Mouse (Mus musculus) CD8-positive naive resting alpha-beta T cell, adult 2 months (primary cell): ENCODE measurements around the gene Elmo1.

Source experiments
- DNase-seq, 2 experiments: peaks; one replicate each; pipeline ENCODE4 v3.0.0; 2022; ENCODE audit warnings: low read depth in 2 of 2, low spot score in 2 of 2

Gene Elmo1

DNA sequence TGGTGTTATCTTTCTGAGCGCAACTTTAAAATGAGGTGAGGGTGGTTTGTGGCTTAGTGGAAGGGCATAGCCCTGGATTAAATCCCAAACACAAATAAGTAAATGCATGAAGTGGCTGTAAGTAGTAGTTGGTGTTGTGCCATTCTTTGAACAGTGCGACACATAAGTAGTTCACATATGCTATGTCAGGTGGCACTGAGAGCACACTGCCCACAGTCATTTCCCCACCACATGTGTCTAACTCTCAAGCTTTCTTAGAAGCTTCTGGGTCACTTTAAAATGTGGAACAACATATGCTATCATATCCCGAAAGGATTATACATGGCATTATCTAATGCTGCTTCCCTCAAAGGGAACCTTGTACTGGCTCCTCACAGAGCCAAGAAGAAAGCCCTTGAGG, 424.3 kb downstream of the Elmo1 start:
- no peak for DNase-seq

DNA sequence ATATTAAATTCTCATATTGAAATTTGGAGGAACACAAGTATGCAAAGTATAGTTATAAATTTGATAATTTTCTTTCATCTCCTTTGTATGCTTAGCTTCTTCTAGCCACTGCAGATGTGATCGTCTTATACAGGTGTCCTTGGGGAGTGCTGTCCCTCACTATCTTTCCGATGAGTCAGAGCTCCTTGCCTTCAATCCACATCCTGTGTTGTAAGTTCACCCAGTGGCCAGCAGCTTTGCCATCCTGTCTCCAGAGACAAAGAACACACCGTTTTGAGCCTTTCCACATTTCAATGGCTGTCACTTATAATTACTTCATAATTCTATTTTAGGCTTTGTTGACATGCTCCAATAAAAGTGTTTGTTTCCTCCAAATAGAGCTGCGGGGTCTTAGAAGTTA, 425.7 kb downstream of the Elmo1 start:
- DNase-seq: no peak

DNA sequence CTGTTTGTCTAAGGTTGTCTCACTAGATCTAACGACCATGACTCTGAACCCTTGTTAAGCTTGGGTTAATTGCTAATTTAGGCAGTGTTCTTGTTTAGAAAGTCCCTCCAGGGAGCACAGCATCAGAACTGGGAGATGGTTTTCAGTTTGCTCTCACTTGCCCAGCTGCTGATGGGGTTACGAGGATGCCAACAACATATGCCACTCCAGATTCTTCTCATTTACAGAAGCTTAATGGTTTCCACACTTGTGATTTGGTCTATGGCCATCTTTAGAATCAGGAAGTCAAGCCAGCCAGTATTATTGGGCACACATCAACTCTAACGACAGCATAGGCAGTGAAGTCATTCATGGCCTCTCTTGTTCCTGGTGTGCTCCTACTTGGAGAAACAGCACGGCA, 427.3 kb downstream of the Elmo1 start:
- DNase-seq: no peak

DNA sequence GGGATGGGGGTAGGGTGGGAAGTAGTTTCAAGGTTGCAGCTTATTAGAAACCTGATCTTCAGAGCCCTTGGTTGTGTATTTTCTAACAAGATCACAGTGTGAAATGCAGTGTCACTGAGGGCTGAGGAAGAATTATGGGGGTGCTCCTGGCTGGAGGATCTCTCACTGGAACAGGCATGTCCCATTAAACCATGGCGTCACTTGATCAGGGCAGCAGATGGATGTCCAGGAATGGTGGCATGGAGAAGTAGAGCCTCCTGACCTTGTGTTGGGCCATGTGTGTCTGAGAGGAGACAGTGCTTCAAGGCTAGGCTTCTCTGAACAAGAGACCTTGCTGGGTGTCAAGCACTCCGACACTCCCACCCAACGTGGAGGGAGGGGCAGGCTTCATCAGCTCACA, 431.1 kb downstream of the Elmo1 start:
- no peak for DNase-seq

DNA sequence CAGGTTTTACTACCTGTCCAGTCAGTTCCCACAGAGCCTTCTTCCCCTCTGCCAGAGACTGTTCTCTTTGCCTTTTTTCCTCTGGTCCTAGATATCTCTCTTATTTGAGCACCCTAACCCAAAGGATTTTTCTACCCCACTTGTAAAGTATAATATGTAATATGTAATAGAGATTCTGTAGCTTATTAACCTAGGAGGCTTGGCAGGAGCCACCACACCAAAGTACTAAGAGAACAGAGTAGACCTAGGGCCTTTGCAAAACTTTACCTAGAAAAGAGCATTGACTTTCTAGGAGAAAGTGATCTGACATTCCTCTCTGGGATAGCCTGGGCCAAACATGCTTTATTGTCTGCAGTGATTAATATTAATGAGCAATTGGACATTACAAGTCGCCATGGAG, 433.3 kb downstream of the Elmo1 start:
- DNase-seq: no peak

DNA sequence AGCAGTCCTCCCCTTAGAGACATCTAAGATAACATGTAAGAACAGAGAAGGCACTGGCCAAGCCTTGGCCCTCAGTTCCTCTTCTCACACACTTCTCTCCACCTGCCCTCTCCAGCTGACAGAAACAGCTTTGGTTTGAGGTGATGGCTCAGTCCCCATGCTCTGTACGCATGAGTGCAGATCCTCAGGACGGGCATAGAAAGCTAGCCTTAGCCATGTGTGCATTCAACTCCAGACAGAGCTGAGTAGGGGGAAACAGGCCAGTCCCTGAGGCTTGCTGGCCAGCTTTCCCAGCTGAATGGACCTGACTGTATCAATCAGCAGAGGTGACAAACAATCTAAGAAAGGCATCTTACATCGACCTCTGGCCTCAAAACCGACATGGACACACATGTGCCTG, 435.4 kb downstream of the Elmo1 start:
- no peak for DNase-seq

DNA sequence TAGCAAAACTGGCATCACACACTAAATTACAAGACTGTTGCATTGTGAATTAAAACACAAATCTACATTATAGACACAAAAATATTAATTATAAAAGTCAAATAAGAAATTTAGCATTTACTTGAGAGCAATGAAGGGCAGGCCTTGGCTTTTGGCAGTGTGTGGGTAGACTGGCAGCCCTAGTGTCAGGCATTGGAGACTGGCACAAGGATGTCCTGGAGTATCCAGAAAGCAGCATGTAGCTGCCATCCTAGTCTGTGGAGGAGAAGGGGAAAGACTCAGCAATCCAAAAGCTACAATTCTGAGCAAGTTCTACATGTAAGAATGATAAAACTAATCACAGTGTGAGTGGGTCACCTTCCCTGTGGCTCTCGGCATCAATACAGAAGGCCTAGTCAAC, 446.7 kb downstream of the Elmo1 start:
- no peak for DNase-seq

DNA sequence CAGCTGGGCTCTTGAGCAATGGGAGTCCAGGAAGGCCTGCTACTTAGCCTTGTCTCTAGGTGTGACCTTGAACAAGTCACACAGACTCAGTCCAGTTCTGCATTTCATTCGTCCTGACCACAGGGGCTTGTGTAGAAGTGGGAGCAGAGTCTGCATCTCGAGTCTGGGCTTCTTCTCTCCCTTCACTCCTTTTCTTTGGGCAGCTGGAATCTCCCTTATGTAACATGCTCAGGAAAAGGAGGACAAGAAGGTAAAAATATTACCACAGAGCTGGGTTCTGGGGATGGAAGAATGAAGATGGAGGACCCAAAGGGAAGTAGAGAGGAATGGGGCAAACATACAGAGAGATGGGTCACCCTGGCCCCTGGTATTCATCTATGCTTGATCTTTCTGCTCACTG, 447.1 kb downstream of the Elmo1 start:
- DNase-seq: no peak

DNA sequence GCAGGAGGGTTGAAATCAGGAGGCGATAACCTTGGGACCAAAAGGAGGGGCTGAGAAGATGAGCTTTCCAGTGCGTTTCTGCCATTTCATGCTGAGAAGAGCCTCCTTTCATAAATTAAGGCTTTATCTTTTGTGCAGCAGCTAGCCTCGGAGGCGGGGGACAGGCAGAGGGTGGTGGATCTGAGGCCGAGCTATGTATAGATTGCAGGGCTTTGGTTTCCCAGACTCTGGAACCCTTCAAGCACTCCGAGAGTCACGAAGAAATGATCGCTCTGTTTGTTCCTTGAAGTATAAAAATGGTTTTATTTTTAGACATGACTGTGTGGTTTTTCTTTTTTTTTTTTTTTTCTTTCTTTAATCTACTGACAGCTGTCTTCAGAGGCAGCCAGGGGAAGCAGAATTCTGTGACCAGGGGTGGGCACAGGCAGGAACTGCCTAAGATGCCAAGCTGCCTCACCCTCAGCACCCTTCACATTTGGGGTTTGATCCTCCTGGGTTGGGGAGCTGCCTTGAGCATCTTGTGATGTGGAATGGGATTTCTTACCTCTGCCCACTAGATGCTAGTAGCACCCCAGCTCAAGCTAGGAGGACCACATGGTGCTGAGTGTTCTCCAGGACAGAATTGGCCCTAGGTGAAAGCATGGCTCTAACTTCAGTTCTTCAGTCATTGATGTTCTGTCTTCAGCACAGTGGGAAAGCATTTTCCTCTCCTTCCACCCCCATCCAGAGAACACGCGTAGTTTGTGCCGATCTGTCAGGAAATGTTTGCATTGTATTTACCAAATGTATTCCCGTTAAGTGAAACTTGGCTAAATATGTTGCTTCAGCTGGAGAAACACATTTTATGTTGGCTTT, 448.0 kb downstream of the Elmo1 start:
- DNase-seq: no peak

DNA sequence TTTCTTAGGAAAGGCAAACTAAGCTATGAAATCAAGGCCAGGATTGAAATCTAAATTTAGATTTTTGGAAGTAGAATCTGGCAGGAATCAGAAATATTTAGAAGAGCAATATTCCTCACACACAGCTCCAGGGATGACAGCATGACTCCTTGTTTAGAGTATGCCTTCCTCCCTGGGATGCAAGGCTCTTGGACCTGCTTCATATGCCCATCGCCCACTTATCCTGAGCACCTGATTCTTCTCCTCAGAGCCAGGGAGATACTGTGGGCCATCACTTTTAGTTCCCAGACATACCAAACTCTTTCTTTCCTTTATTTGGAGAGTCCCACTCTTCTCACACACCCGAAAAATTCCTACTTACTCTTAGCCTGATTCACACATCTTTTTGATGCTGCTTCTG, 449.2 kb downstream of the Elmo1 start:
- no peak for DNase-seq

DNA sequence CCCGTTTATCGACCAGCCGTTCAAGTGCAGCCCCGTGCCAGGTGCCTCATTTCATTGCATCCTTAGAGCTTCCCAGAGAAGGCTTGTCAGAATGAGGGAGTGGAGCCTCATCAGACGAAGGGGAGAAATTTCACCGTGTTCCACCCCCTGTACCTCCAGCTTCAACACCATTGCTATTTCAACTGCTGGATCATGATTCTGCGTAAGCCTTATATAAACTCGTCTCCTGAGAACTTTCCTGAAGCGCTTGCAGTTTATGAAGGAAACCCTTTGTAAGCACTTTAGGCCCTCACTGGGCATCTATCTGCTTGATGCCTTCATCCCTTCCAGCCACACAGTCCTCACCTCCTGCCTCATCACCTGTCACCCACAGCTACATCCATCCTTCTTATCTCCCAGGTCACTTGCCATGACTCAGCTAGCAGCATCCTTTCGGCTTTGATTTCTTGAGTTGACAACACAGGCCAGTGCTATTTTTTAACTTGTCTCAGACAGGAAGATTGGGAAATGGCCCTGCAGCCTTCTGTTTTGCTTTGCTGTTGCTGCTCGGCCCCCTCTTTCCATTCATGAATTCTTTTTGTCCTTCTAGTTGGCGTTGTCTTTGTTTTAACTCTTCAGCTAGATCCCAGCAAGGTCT, 456.3 kb downstream of the Elmo1 start:
- DNase-seq: no peak

DNA sequence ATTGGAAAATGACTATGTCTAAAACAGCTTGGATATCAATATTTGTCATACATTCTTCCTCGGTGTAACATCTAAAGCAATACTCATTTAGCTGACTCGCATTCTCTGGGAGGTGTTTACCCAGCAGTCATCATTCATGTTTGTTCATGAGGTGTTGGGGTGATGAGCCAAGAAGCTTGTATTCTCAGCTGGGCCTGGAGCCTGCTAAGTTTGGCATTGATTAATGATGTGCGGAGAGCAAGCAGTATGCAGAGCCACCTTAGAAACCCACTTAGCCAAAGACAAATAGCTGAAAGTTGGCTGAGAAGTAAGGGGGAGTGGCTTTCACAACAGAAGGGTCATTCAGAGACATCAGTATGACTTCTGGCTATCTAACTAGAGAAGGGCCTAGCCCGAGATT, 459.6 kb downstream of the Elmo1 start:
- no peak for DNase-seq

DNA sequence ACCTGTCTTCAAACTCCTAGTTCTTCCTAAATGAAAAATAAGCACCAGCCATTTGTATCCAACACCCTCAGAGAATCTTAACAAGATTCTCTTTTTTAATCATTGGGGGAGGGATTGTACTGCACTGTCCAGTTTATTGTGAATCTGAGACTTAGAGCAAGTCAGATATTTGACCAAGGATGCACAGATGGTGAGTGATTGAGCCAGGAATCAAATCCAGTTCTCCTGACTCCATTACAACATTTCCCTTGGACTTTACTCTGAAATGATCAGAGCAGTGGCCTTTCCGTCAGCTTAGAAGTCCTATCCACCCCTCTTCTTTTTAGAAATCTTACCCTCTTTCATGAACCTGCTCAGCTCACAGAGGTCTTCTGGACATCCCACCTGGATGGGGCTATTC, 461.2 kb downstream of the Elmo1 start:
- DNase-seq: no peak

DNA sequence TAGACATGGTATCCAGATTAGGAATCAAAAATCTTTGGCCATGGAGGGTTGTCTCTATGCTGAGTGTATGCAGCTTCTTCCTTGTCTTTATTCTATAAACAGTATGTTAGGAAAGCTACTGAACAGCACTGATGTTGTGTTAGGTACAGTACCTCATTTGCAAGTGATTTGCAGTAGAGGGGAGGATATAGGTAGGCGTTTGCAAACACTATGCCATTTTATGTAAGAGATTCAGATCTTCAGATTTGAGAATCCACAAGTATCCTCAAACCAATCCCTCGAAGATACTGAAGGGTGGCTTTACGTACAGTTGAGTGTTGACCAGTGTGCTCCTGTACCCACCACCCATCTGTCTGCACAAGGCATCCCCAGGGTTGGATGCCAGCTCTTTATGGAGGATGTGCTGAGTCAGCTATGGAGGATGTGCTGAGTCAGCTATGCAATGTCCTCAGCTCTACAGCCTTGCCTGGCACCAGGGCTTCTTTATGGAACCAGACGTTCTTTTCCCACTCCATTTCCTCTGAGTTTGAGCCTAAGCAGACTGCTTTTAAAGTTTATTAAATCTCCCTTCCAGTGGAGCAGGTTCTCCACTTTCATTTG, 465.6 kb downstream of the Elmo1 start:
- no peak for DNase-seq

DNA sequence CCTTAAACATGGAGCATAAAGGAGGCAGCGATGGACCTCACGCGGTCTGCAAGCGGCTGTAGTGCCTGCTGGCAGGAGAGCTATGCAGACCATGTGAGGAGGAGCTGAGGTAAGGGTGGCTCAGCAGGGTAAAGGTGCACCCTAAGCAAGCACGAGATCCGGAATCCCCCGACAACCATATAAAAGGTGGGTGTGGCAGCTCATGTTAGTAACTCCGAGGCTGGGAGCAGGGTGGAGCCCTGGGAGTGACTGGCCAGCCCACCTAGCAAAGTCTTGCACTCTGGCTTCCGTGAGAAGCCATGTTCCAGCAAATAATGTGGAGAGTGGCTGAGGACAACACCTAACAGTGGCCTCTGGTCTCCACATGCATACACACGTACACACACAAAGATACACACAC, 466.3 kb downstream of the Elmo1 start:
- no peak for DNase-seq

DNA sequence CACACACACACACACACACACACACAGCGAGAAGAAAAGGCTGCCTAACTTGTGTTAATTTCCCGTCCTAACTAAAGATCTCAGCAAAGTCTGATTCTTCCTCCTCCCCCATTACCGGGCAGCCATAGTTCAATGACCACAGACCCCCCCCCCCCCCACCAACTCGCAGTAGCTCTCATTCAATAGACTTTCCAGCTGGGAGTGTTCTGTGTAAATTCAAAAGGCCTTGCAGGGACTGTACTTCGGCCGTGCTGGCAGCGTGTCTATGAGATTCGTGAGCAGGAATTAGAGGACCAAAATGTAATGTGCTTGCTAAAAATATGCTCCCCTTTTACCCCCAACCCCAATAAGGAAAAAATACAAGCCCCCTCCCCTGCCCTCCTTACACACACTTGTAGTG, 466.8 kb downstream of the Elmo1 start:
- no peak for DNase-seq

DNA sequence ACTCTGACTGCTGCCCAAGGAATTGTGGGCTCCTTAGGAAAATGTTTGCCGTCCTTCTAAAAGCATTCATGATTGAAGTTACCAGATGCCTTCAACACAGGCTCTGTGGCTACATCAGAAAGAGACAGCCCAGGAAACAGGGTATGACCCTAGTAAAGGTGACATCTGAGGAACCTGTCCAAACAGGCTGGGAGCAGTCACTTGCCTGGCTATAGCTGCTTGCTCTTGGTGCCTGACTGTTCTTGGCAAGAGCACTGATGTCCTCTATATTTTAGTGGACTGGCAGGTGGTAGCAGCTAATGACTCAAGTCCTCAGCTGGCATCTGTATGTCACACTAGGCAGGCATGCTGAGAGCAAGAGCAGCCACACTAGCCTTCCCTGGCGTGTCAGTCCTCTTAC, 468.0 kb downstream of the Elmo1 start:
- no peak for DNase-seq

DNA sequence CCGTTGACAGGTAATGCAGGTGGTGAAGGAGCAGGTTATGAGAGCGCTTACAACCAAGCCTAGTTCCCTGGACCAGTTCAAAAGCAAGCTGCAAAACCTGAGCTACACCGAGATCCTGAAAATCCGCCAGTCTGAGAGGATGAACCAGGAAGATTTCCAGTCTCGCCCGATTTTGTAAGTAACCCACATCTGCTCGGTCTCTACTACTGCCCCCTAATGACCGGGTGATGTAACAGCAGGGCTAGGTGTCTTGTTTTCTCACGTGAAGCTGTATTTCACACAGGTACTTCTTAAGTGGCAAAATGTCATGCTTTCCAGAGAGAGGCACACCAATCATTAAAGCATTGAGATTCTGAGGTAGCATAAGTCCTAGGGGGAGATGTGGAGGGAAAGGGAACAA, 474.0 kb downstream of the Elmo1 start:
- peak in 1 of 2 experiments; percentile 13 for DNase-seq

DNA sequence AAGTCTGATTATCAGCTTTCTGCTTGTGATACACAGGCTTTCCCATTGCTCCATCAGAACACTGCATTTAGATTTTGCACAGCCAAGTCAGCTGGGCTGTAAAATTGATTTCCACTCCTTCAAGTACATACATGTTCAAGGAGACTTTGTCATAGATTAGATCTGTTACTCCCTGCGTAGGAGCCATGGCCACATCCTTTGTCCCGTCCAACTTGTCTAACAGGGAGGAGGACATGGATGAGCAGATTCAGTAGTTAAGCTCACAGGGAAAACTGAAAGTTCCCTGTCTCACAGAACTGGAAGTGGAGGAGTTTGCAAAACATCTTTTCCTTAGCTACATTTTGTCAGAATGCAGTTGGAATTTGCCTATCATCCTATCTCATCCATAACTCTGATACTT, 484.8 kb downstream of the Elmo1 start:
- no peak for DNase-seq

DNA sequence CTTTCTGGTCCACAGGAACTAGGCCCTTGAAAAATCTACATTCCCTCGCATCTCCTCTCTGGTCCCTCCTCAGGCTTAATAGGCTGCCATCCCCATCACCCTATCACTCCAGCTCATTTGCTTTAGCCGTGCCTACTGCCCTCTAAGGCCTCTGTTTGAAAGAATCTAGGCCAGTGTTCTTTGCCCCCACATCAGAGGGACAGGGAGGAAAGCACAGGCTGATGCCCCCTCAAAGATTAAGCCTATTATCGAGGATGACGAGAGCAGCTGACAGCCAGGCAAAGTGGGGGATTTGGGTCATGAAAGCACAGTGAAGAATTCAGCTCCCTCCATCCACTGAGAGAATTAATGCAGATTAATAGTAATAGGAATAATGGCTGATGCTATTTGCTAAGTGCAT, 495.5 kb downstream of the Elmo1 start:
- DNase-seq: no peak

DNA sequence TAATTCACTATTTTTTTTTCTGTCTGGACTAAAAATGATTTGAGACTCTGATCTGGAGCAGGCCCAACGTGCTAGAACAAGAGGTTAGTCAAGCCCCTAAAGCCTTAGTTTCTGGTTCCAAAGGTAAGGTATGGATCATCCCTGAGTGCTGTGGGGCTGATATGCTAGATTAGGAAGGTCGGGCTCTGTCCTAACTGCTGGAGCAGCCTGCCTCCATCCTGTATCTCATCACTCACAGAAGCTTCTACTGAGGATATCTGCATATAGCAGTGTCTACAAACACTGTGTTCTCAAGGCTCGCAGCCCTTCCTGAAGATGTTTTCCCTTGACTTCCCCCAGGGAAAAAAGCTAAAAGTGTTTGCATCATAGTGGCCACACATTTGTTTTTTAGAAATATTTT, 496.1 kb downstream of the Elmo1 start:
- no peak for DNase-seq

DNA sequence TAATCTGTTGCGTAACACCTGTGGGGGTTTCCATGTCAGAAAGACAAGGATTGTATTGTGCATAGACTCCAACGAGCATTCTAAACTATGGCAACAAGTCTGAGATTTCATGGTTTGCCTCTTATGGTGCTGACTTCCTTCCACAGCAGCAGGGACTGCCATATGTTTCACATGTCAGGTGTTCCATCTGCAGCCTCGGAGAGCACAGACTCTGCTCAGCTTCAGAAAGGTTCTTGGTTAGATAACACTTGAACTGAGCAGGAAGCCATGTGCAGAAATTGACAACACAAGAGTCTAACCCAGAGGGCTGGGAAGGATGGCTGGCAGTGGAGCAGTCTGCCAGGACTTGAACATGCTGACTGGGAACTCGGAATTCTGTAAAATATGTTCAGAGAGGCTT, 500.6 kb downstream of the Elmo1 start:
- no peak for DNase-seq

DNA sequence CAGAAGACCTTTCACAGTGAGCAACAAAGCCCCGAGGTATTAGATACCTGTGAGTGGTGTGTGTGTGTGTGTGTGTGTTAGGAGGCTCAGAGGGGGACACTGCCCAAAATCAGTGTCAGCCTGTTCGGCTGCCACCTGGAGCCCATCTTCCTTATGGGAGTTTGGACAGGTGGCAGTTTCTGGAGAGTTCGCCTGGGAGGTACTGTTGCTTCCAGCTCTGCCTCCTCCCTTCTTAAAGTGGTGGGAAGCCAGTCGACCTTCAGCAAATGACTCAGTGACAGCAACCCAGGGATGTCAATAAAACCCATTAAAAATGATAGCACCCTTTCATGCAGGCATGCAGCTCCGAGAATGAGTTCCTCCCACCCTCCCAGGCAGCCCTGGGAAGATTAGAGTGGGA, 506.9 kb downstream of the Elmo1 start:
- no peak for DNase-seq
